Mouse (Mus musculus): ENCODE measurements around the gene Lekr1.

DNA sequence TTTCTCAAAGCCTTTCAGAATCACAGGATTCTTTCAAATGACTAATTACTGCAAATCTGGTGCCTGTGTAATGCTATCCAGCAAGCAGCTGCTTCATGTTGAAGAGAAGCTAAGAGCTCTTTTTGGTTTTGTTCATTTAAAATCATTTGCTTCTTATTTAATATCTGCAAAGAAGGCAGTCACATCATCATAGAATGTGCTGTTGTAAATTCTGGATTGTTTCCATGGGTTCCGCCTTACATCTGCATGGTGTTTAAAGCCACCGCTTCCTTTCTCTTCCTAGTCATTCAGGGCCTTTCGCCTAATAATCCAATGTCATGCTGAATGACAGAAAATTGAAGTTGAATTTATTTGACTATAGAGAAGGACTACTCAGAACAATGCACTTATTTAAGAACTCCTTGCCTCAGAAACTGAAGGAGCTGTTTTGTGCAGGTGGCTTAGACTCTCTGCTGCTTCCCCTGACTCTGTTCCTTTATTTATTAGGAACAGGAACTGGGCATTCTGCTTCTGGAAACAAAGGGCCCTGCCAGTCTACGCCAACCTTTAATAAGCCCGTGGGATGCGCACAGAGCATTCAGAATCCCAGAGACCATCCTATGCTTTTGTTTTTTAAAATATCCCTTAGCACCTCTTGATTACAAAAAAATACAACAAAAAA lies 101.3 kb downstream of the Lekr1 start:
- TF ChIP-seq CTCF (IDR thresholded peaks at IDR 0.05; ENCODE audit: control insufficient read depth, insufficient read depth, insufficient read length) (no peak), MYOD1 (IDR thresholded peaks at IDR 0.05; ENCODE audit: control insufficient read depth, insufficient read length, low read depth) (no peak)

All from C2C12 (cell line).